Mouse (Mus musculus) heart, adult 2 months (tissue): Measurements from ENCODE around the gene Aftph.

ENCODE experiments used
- CTCF ChIP-seq: fragments of 200-600 bp; IDR thresholded peaks from 2 replicates; pipeline ENCODE4 v1.8.1; 2022; ENCODE audit warnings: antibody characterized with exemption, mild to moderate bottlenecking, moderate library complexity
- POLR2A ChIP-seq: fragments of 200-500 bp; IDR thresholded peaks from 2 replicates; pipeline ENCODE4 v1.6.1; 2011; ENCODE audit warnings: mild to moderate bottlenecking, low read depth, low read length, control low read depth; ENCODE audit not compliant: insufficient read depth

DNA sequence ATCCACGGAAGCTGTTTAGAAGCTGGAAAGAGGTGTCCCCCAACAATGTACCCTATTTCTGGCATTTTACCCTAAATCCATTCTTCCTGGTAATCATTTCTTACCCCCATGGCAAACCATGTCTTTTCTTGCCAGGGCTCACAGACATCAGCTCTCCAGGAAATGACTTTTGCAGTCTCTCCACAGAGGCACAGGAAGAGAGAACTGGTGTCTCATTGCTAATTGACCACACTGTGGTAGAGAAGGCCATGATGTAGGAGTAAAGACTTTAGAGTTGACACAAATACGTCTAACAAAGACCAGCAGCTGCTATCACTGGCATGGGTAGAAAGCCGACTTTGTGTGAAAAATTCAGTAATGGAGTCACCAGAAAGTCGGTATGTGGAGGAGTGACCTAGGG is 38.9 kb upstream of the Aftph start:
- TF ChIP-seq CTCF (no peak), POLR2A (no peak)
